Mouse (Mus musculus): ENCODE data around the gene Dnajc6.

DNA sequence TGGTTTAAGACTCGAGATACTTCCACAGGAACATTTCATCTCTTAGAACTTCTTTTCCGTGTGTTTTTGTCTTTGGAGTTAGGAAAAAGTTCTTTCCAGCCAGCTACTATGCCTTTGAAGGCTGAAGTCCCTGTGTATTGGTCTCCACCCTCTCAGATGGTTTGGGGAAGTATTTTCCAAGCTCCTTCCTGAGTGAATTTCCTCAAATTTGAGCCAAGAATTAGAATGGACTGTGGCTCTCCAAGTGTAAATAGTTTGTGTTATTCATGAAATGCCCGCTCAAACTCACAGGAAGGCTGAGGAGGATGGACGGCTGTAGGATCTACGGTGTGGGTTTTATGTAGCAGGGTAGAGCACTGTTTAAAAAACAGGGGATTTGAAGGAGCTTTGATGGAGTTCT, 193.2 kb downstream of the Dnajc6 start:
- TF ChIP-seq TCF12 (IDR thresholded peaks at IDR 0.05; ENCODE audit: low read depth, low read length): no peak
- TF ChIP-seq TBP (IDR thresholded peaks at IDR 0.05; ENCODE audit: low read depth, low read length): no peak
